In genomic region chr10:81244595-81244994, GRCm38 (mm10) we compare ENCODE assay signal across 8 mouse cellular contexts. TPM values are rescaled to one million over a fixed set of nuclear protein-coding genes. Genes with fewer than 3 reads are reported as not detected.
DNase-seq lines count a peak whose midpoint lies in the region; ATAC-seq and TF ChIP-seq lines count a peak whose summit lies in the region.

No protein-coding gene starts in this region.

- 7% methylated on average over 17 of the region's 17 CpGs for WGBS in liver, embryonic 14.5 days (ENCODE audit: insufficient replicate concordance)
- 10% methylated on average over 17 of the region's 17 CpGs for WGBS in stomach, embryonic 16.5 days

- peak; percentile 75 for TF ChIP-seq CTCF in cortical plate, adult 2 months (IDR thresholded peaks at IDR 0.05; ENCODE audit: extremely low read depth, insufficient read depth, low read length)
- TF ChIP-seq CTCF in liver, embryonic 14.5 days (IDR thresholded peaks at IDR 0.05; ENCODE audit: low read depth) = peak; percentile 98

- no peaks in the 10 kb centered on the region for H3K36me3 ChIP-seq in liver, embryonic 14.5 days (replicated peaks; ENCODE audit: control insufficient read depth, insufficient read depth, low read depth)
- H3K36me3 ChIP-seq in stomach, embryonic 16.5 days (ENCODE audit: control insufficient read depth, insufficient read depth, low read length) = no peaks in the 10 kb centered on the region

- H3K4me1 ChIP-seq in cortical plate, adult 2 months (ENCODE audit: control insufficient read depth, insufficient read depth, low read length) = no peaks in the 10 kb centered on the region
- H3K4me1 ChIP-seq in liver, embryonic 14.5 days (replicated peaks; ENCODE audit: control insufficient read depth in 2 of 2, insufficient read depth in 2 of 2, low read length in 1 of 2) = no peaks in the 10 kb centered on the region
- H3K4me1 ChIP-seq in stomach, embryonic 16.5 days (ENCODE audit: control insufficient read depth, insufficient read depth, low read length) = no peaks in the 10 kb centered on the region

- H3K4me2 ChIP-seq in liver, embryonic 14.5 days (ENCODE audit: low read depth) = no peak overlapping the region
- no peak overlapping the region for H3K4me2 ChIP-seq in stomach, embryonic 16.5 days (ENCODE audit: low read depth, low read length)

- DNase-seq in 3134 (ENCODE audit: extremely low read depth, insufficient read length, low spot score) = peak; percentile 68
- DNase-seq in kidney, adult 8-10 months = peak; percentile 57 to 81
- no peak for DNase-seq in liver, embryonic 14.5 days (ENCODE audit: low read depth in 3 of 3, low spot score in 3 of 3)
- peak; percentile 86 for DNase-seq in naive thymus-derived CD4-positive, alpha-beta T cell, adult 2 months (ENCODE audit: low read depth)

- H3K27ac ChIP-seq in cortical plate, adult 2 months (ENCODE audit: insufficient read depth, low read length) = no peak overlapping the region
- no peak overlapping the region for H3K27ac ChIP-seq in liver, embryonic 14.5 days
- no peak overlapping the region for H3K27ac ChIP-seq in stomach, embryonic 16.5 days (ENCODE audit: low read length)

- no peak overlapping the region for H3K4me3 ChIP-seq in cortical plate, adult 2 months (ENCODE audit: insufficient read depth, low read length)
- H3K4me3 ChIP-seq in liver, embryonic 14.5 days (ENCODE audit: insufficient read depth in 1 of 2, low read depth in 2 of 2, low read length in 2 of 2) = no peak overlapping the region
- no peak overlapping the region for H3K4me3 ChIP-seq in stomach, embryonic 16.5 days (replicated peaks; ENCODE audit: low read length)

- peak; percentile 75 for ATAC-seq in activated CD4-positive, CD25-positive, alpha-beta regulatory T cell, adult 4 months
- ATAC-seq in granulocyte monocyte progenitor cell, adult 5-6 weeks (replicated peaks; ENCODE audit: poor library complexity, severe bottlenecking) = peak; percentile 97
- no peak for ATAC-seq in liver, embryonic 14.5 days (ENCODE audit: insufficient read depth)
- peak; percentile 52; the same call in 1 of the 2 replicates for ATAC-seq in stomach, embryonic 16.5 days (ENCODE audit: insufficient read depth, low FRiP score)

- no peak for TF ChIP-seq EP300 in liver, embryonic 14.5 days (IDR thresholded peaks at IDR 0.05; ENCODE audit: low read depth)

- H3K9ac ChIP-seq in liver, embryonic 14.5 days (replicated peaks) = no peak overlapping the region
- no peak overlapping the region for H3K9ac ChIP-seq in stomach, embryonic 16.5 days (ENCODE audit: low read length)

- TF ChIP-seq POLR2A in cortical plate, adult 2 months (IDR thresholded peaks at IDR 0.05; ENCODE audit: extremely low read depth, insufficient read depth, low read length) = no peak

- H3K27me3 ChIP-seq in liver, embryonic 14.5 days (ENCODE audit: control insufficient read depth, insufficient read depth, low read length) = peaks cover 20% of the 10 kb centered on the region
- H3K27me3 ChIP-seq in stomach, embryonic 16.5 days (ENCODE audit: control insufficient read depth, insufficient read depth, low read length) = peaks cover 5% of the 10 kb centered on the region; the same call in 1 of the 2 replicates

- no peaks in the 10 kb centered on the region for H3K9me3 ChIP-seq in liver, embryonic 14.5 days (ENCODE audit: control insufficient read depth, low read length)
- no peaks in the 10 kb centered on the region for H3K9me3 ChIP-seq in stomach, embryonic 16.5 days (replicated peaks; ENCODE audit: control insufficient read depth, low read length)

RNA-seq across cellular contexts. Expression of gene Matk, which starts 8.1 kb away (rescaled TPM):
- polyA plus RNA-seq in activated CD4-positive, CD25-positive, alpha-beta regulatory T cell, adult 4 months (2017; shearing (Covaris generic)) = 10 to 100 TPM; 54.3 to 64.7 TPM
- polyA plus RNA-seq in cortical plate, adult 2 months (2012; rRNA removed) = 475 and 540 TPM in 2 replicates
- total RNA-seq in granulocyte monocyte progenitor cell, adult 5-6 weeks (2014; fragmentation: Nextera tagmentation) = 16.8 and 35.6 TPM in 2 replicates
- total RNA-seq in granulocyte monocyte progenitor cell, adult 5-6 weeks (2017) = 39.1 and 43.9 TPM in 2 replicates
- polyA plus RNA-seq in liver, embryonic 14.5 days (2012; rRNA removed) = 0.74 and 1.1 TPM in 2 replicates
- 1.3 and 1.6 TPM in 2 replicates for polyA plus RNA-seq in liver, embryonic 14.5 days (2014; fragmentation: Nextera tagmentation; extraction: Ambion mirVana)
- 3.6 and 4.2 TPM in 2 replicates for polyA plus RNA-seq in stomach, embryonic 16.5 days (2015; fragmentation: Nextera tagmentation; extraction: Ambion mirVana)

RNA-seq across cellular contexts. Expression of gene Zfr2, which starts 11.6 kb away (rescaled TPM):
- polyA plus RNA-seq in activated CD4-positive, CD25-positive, alpha-beta regulatory T cell, adult 4 months (2017; shearing (Covaris generic)) = 1 to 10 TPM in 1 of 2 experiments, under 1 TPM in 1; 0.79 to 1.5 TPM
- 93.1 and 105 TPM in 2 replicates for polyA plus RNA-seq in cortical plate, adult 2 months (2012; rRNA removed)
- not detected in 2 replicates for total RNA-seq in granulocyte monocyte progenitor cell, adult 5-6 weeks (2014; fragmentation: Nextera tagmentation)
- total RNA-seq in granulocyte monocyte progenitor cell, adult 5-6 weeks (2017) = 0.13 TPM in 1 of 2 replicates, not detected in the other
- 0.39 and 0.46 TPM in 2 replicates for polyA plus RNA-seq in liver, embryonic 14.5 days (2012; rRNA removed)
- 0.21 and 0.38 TPM in 2 replicates for polyA plus RNA-seq in liver, embryonic 14.5 days (2014; fragmentation: Nextera tagmentation; extraction: Ambion mirVana)
- polyA plus RNA-seq in stomach, embryonic 16.5 days (2015; fragmentation: Nextera tagmentation; extraction: Ambion mirVana) = 5.3 and 5.9 TPM in 2 replicates

RNA-seq across cellular contexts. Expression of gene Atcay, which starts 14.0 kb away (rescaled TPM):
- polyA plus RNA-seq in activated CD4-positive, CD25-positive, alpha-beta regulatory T cell, adult 4 months (2017; shearing (Covaris generic)) = 1 to 10 TPM; 4.0 to 5.0 TPM
- polyA plus RNA-seq in cortical plate, adult 2 months (2012; rRNA removed) = 166 and 169 TPM in 2 replicates
- not detected in 2 replicates for total RNA-seq in granulocyte monocyte progenitor cell, adult 5-6 weeks (2014; fragmentation: Nextera tagmentation)
- not detected in 2 replicates for total RNA-seq in granulocyte monocyte progenitor cell, adult 5-6 weeks (2017)
- polyA plus RNA-seq in liver, embryonic 14.5 days (2012; rRNA removed) = 0.01 and 0.14 TPM in 2 replicates
- not detected in 2 replicates for polyA plus RNA-seq in liver, embryonic 14.5 days (2014; fragmentation: Nextera tagmentation; extraction: Ambion mirVana)
- polyA plus RNA-seq in stomach, embryonic 16.5 days (2015; fragmentation: Nextera tagmentation; extraction: Ambion mirVana) = 1.5 TPM in 2 replicates

RNA-seq across cellular contexts. Expression of gene Mrpl54, which starts 22.1 kb away (rescaled TPM):
- polyA plus RNA-seq in activated CD4-positive, CD25-positive, alpha-beta regulatory T cell, adult 4 months (2017; shearing (Covaris generic)) = 100 to 1,000 TPM; 148 to 166 TPM
- 61.1 and 64.7 TPM in 2 replicates for polyA plus RNA-seq in cortical plate, adult 2 months (2012; rRNA removed)
- 94.0 and 105 TPM in 2 replicates for total RNA-seq in granulocyte monocyte progenitor cell, adult 5-6 weeks (2014; fragmentation: Nextera tagmentation)
- 161 and 185 TPM in 2 replicates for total RNA-seq in granulocyte monocyte progenitor cell, adult 5-6 weeks (2017)
- 42.8 and 49.9 TPM in 2 replicates for polyA plus RNA-seq in liver, embryonic 14.5 days (2012; rRNA removed)
- 113 and 120 TPM in 2 replicates for polyA plus RNA-seq in liver, embryonic 14.5 days (2014; fragmentation: Nextera tagmentation; extraction: Ambion mirVana)
- polyA plus RNA-seq in stomach, embryonic 16.5 days (2015; fragmentation: Nextera tagmentation; extraction: Ambion mirVana) = 197 and 220 TPM in 2 replicates

RNA-seq across cellular contexts. Expression of gene Apba3, which starts 22.2 kb away (rescaled TPM):
- 10 to 100 TPM; 10.2 to 18.0 TPM for polyA plus RNA-seq in activated CD4-positive, CD25-positive, alpha-beta regulatory T cell, adult 4 months (2017; shearing (Covaris generic))
- 52.1 and 58.2 TPM in 2 replicates for polyA plus RNA-seq in cortical plate, adult 2 months (2012; rRNA removed)
- total RNA-seq in granulocyte monocyte progenitor cell, adult 5-6 weeks (2014; fragmentation: Nextera tagmentation) = 19.7 and 29.1 TPM in 2 replicates
- 14.2 and 19.9 TPM in 2 replicates for total RNA-seq in granulocyte monocyte progenitor cell, adult 5-6 weeks (2017)
- polyA plus RNA-seq in liver, embryonic 14.5 days (2012; rRNA removed) = 14.3 and 14.6 TPM in 2 replicates
- 15.7 and 16.1 TPM in 2 replicates for polyA plus RNA-seq in liver, embryonic 14.5 days (2014; fragmentation: Nextera tagmentation; extraction: Ambion mirVana)
- polyA plus RNA-seq in stomach, embryonic 16.5 days (2015; fragmentation: Nextera tagmentation; extraction: Ambion mirVana) = 61.6 and 66.9 TPM in 2 replicates

Comparison
In these comparisons a context has a peak if more than half of its experiments do, and no peak if none do; other contexts are left out.
1. DNase-seq: peak in 3134 (single experiment), kidney, adult 8-10 months (2 of 2) and naive thymus-derived CD4-positive, alpha-beta T cell, adult 2 months (single experiment); none in liver, embryonic 14.5 days (0 of 3).
2. RNA of gene Matk, which starts 8.1 kb away (polyA plus RNA-seq): 475 to 540 TPM in cortical plate, adult 2 months and 54.3 to 64.7 TPM in activated CD4-positive, CD25-positive, alpha-beta regulatory T cell, adult 4 months; 3.6 to 4.2 TPM in stomach, embryonic 16.5 days and 0.74 to 1.6 TPM in liver, embryonic 14.5 days; every median in the first group is over 10 times any median in the second.
3. RNA of gene Zfr2, which starts 11.6 kb away (polyA plus RNA-seq): 93.1 to 105 TPM in cortical plate, adult 2 months; 5.3 to 5.9 TPM in stomach, embryonic 16.5 days, 0.79 to 1.5 TPM in activated CD4-positive, CD25-positive, alpha-beta regulatory T cell, adult 4 months and 0.21 to 0.46 TPM in liver, embryonic 14.5 days; every median in the first group is over 10 times any median in the second.
4. RNA of gene Atcay, which starts 14.0 kb away (polyA plus RNA-seq): 166 to 169 TPM in cortical plate, adult 2 months; 4.0 to 5.0 TPM in activated CD4-positive, CD25-positive, alpha-beta regulatory T cell, adult 4 months, 1.5 TPM in stomach, embryonic 16.5 days and 0.01 to 0.14 TPM in liver, embryonic 14.5 days; every median in the first group is over 10 times any median in the second.